Mouse (Mus musculus): ENCODE measurements around the gene Oxt.
A peak's percentile ranks its signal among the peaks of the same experiment; 100 is the strongest.
"Not testable (repeated sequence)": the region's sequence is repeated elsewhere in the genome, so short reads cannot be mapped to it uniquely, and the experiment has no call there.

The Oxt gene

GRCm38 (mm10) chr2:130575873-130576272 is at the start of gene Oxt:
Oxt (plus strand) TSS chr2:130576173.
- no peak for DNase-seq

GRCm38 (mm10) chr2:130528457-130528856 is 47.5 kb upstream of the Oxt start:
- DNase-seq = no peak

GRCm38 (mm10) chr2:130529290-130529689 is 46.7 kb upstream of the Oxt start:
- no peak for DNase-seq

- DNase-seq = no peak
These were observed 46.0 kb upstream of the Oxt start for GRCm38 (mm10) chr2:130529925-130530324.

- no peak for DNase-seq
These were observed 43.8 kb upstream of the Oxt start for GRCm38 (mm10) chr2:130532201-130532600.

GRCm38 (mm10) chr2:130535017-130535416 is 41.0 kb upstream of the Oxt start:
- DNase-seq = no peak

- DNase-seq = no peak
These were observed 39.1 kb upstream of the Oxt start for GRCm38 (mm10) chr2:130536890-130537289.

GRCm38 (mm10) chr2:130538876-130539546 is 37.0 kb upstream of the Oxt start:
- DNase-seq = no peak

- no peak for DNase-seq
These were observed 35.7 kb upstream of the Oxt start for GRCm38 (mm10) chr2:130540266-130540665.

- DNase-seq = no peak
These were observed 29.0 kb upstream of the Oxt start for GRCm38 (mm10) chr2:130546957-130547356.

- no peak for DNase-seq
These were observed 21.1 kb upstream of the Oxt start for GRCm38 (mm10) chr2:130554841-130555240.

GRCm38 (mm10) chr2:130556292-130556691 is 19.7 kb upstream of the Oxt start:
- DNase-seq = peak; percentile 27

GRCm38 (mm10) chr2:130557462-130557861 is 18.5 kb upstream of the Oxt start:
- no peak for DNase-seq

- no peak for DNase-seq
These were observed 18.0 kb upstream of the Oxt start for GRCm38 (mm10) chr2:130558015-130558414.

GRCm38 (mm10) chr2:130563212-130564055 is 12.5 kb upstream of the Oxt start, which contains the start of gene Mrps26:
Mrps26 (plus strand) TSS chr2:130563742.
- DNase-seq = peak; percentile 94

GRCm38 (mm10) chr2:130564063-130564462 is 11.9 kb upstream of the Oxt start:
- DNase-seq = no peak

- DNase-seq = no peak
These were observed 11.0 kb upstream of the Oxt start for GRCm38 (mm10) chr2:130564983-130565382.

GRCm38 (mm10) chr2:130568921-130569320 is 7.1 kb upstream of the Oxt start:
- DNase-seq = peak; percentile 25

- DNase-seq = no peak
These were observed 6.0 kb upstream of the Oxt start for GRCm38 (mm10) chr2:130569926-130570325.

- DNase-seq = no peak
These were observed 1.0 kb upstream of the Oxt start for GRCm38 (mm10) chr2:130574960-130575359.

- not testable (repeated sequence) for DNase-seq
These were observed 591 bp downstream of the Oxt start for GRCm38 (mm10) chr2:130576564-130576963.

GRCm38 (mm10) chr2:130577021-130577420 is 1.0 kb downstream of the Oxt start:
- DNase-seq = no peak

GRCm38 (mm10) chr2:130577632-130578031 is 1.7 kb downstream of the Oxt start:
- peak; percentile 82 for DNase-seq

GRCm38 (mm10) chr2:130578148-130578547 is 2.2 kb downstream of the Oxt start:
- DNase-seq = peak; percentile 44

Measured in kidney, adult 11 months (tissue).